Mouse (Mus musculus) kidney, postnatal 25 days (tissue): ENCODE measurements around the gene Gria2.

Experiments
- DNase-seq, 2 experiments: peaks; one replicate each; pipeline ENCODE4 v3.0.0; 2021; ENCODE audit warnings: mixed read lengths in 2 of 2

The Gria2 gene

DNA sequence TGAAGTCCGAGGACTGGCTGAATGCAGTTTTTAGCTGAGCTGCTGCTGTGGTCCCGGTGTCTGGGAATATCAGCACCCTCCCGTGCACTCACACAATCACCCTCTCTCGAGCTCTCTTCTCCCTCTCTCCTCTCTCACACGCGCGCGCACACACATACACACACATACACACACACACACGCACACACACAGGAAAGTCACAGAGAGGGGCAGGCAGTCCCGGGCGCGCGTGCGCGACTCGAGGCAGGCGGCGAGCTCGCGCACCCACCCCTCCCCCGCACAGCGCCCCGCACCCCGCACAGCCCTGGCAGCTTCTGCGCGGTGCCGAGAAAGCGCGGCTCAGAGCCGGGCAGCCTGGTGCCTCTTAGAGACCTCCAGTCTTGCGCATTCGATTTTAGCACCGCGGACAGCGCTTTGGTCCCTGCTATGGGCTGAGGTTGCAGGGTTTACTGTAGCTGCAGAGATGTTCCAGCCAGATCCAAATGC lies at the start of gene Gria2:
Gene Gria2, minus strand, starts transcription at position 240 of the 486 bp plus-strand sequence.
- DNase-seq, result peak; percentile 69 to 70

- DNase-seq, result peak in 1 of 2 experiments; percentile 32
These were observed 48.3 kb upstream of the Gria2 start for GRCm38 (mm10) chr3:80850947-80851346.

DNA sequence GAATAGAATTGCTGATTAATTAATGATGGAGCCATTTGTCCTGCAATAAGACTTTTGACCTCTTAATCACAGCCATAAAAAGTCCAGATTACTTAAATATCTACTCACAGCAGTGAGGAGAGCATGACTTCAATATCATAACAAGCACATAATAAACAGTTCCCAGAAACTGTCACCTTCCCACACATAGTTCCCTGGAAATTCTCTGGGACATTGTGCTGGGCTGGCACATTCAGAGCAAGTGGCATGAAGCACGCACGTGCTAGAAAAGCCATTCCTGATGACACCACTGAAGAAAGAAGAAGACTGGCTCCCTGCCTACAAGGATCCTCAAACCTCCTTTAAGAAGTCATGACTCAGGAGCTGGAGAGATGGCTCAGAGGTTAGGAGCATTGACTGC lies 43.0 kb upstream of the Gria2 start:
- no peak for DNase-seq

- DNase-seq, result no peak
These were observed 37.2 kb upstream of the Gria2 start for GRCm38 (mm10) chr3:80839845-80840244.

DNA sequence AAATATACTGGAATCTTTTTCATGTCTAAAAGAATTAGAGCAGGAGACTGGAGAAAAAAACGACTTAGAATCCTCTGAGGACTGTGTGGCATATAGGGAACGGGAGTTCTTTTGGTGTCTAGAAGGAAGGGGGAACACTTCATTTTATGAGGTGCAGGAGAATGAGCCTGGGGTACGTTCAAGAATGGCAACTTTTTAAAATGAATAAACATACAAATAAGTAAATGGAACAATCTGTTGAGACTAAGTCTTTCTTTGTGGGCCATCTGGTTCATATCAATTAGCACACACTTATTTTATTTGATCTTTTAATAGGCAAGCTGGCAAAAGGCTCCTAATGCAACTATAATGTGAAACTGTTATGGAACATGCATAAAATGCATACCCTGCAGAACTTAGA lies 34.9 kb upstream of the Gria2 start:
- DNase-seq, result no peak

DNA sequence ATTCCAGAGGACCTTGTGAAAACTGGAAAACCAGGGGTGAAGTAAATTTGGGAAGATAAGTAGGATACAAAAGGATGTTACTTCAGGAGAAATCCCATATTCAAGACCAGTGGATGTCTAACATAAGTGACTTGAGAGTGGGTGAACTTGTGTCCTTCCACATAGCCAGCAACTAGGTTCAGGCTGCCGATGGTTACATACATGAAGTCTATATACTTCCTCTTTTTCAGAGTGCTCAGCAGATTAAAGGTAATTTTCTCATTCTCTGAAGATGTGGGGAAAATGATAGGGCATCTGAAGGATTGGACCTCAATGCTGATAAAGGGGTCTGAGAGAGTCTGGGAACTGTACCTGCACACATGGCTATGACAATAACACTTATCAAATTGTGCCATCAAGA lies 21.3 kb upstream of the Gria2 start:
- DNase-seq, result no peak

DNA sequence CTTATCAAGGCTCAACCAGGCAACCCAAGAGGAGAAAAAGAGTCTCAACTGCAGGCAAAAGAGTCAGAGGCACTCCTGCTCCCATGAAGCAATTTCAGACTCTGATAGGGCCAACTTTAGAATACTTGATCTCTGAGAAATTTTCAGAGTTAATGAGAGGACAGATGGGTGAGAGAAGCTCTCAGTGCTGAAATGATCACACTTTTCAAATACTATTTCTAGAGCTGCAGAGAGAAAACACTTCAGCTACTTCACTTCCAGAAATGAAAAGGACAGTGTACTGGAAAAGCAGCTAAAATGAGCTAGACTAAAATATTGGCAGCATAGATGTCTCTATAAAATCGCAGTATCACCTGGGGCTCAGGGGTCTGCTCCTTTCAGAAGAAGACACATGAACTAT lies 16.0 kb upstream of the Gria2 start:
- no peak for DNase-seq

DNA sequence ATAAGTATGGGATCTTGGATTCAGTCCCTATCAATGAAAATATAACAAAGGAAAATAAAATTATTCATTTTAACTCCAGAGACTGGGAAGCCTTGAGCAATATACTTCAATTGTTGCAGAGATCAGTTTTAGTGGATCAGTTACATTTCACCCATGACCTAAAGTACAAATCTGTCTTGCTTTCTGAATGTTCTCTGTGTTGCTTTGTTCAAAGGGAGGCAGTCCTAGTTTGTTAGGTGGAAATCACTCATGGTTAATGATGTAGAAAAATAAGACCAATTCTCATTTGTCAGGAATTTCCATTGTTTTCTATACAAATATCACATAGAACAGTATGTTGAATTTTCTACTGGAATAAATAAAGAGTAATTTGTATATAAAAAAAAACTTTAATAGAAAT lies 11.1 kb upstream of the Gria2 start:
- no peak for DNase-seq

- DNase-seq, result no peak
These were observed 9.6 kb upstream of the Gria2 start for GRCm38 (mm10) chr3:80812237-80812636.

GRCm38 (mm10) chr3:80805327-80805726 lies 2.7 kb upstream of the Gria2 start:
- DNase-seq, result peak in 1 of 2 experiments; percentile 7

- DNase-seq, result no peak
These were observed 1.2 kb upstream of the Gria2 start for GRCm38 (mm10) chr3:80803811-80804210.

DNA sequence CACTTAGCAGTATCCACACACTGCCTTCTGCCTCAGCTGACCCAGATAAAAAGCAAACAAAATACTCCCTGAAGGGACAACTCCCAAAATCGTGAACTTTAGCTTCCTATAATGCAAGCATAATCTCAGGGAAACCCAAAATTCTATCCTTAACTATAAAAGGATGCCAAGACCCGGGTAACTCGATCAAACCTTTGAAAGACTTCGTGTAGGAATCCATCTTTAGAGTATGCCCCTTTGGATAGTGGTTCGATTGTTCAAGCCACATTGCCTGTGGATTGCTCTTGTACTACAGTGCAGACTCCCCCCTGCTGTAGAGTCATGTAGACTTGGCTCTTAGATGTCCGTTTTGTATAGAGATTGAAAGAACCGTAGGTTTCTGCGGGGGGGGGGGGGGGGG lies 576 bp upstream of the Gria2 start:
- no peak for DNase-seq

DNA sequence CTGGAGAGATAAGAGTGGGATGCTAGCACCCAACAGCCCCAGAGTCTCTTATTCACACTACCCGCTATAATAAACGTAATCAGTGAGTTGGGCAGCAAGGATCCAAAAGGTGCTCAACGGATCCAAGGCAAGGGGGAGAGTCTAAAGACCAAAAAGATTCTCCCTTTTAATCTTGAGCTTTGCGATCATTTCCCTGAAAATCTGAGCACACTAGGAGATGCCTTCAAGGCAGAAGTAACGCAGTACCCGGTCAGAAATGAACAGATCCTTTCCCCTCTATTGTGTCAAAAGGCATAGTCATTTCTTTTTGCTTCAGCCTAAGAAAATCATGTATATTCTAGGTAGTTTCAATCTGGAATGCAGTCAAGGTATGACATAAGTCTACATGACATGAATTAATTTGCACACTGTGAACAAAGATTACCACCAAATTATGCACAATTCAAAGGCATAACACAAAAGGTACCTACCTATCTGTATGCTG lies 766 bp downstream of the Gria2 start:
- DNase-seq, result no peak

GRCm38 (mm10) chr3:80800995-80801826 lies 1.4 kb downstream of the Gria2 start:
- peak; percentile 4 to 36 for DNase-seq

- peak; percentile 6 to 49 for DNase-seq
These were observed 2.2 kb downstream of the Gria2 start for GRCm38 (mm10) chr3:80800299-80800994.

DNA sequence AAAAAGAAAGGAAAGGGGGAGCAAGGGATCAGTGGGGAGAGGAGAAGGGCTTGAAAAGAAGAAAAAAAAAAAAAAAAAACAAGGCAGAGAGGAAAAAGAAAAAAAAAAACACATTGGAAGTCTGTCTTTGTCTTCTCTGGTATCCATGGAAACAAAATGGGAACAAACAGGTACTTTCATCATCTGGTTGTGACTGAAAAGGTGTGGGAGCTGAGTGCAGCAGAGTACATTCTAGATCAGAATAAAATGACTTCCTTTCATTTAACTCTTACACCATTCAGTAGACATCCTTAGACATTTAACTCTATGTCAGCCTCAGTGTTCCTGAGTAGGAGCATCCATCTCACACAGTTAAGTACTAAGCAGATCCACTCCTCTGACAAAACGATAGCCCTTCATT lies 4.7 kb downstream of the Gria2 start:
- DNase-seq, result no peak

GRCm38 (mm10) chr3:80796764-80797163 lies 5.9 kb downstream of the Gria2 start:
- DNase-seq, result no peak

GRCm38 (mm10) chr3:80795284-80795683 lies 7.4 kb downstream of the Gria2 start:
- no peak for DNase-seq

GRCm38 (mm10) chr3:80787116-80787744 lies 15.4 kb downstream of the Gria2 start:
- DNase-seq, result no peak

GRCm38 (mm10) chr3:80781144-80781530 lies 21.5 kb downstream of the Gria2 start:
- DNase-seq, result no peak

DNA sequence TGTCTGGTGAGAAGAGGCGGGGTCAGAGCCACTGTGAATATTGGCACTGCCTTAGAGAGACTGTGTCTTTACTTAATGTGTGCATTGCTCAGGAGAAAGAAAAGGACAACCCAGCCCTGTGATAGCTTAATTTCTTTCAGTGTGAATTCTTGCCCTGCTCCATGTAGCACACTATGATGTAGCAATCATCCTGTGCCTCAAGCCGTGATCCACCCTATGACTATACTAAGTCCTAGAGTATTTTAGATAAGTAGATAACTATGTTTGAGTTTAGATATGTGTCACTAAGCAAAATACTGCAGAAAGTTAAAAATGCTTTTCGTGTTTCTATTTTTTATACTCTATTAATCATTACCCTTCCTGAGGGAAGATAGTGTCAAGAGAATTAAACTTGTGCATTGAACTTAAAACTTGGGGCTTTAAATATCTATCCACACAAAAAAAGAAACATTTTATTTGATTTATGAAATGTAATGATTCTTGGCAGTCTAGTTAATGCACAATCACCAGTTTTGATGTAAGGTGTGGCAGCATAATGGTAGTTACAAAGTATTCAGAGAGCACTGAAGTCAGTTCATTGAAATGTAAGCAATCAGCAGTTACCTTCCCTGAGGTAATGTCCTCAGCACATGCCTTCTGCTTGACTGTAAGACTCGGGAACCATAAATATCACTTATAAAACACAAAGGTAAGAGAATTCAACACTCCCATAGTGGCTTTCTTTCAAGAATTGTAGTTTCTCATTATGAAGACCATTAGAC lies 22.1 kb downstream of the Gria2 start:
- DNase-seq, result no peak

- DNase-seq, result no peak
These were observed 26.0 kb downstream of the Gria2 start for GRCm38 (mm10) chr3:80776628-80777027.

GRCm38 (mm10) chr3:80775971-80776370 lies 26.7 kb downstream of the Gria2 start:
- no peak for DNase-seq
